Mouse (Mus musculus) thymus, postnatal 14 days (tissue): Measurements from ENCODE around the gene Rnf145.

Experiments used
- DNase-seq: peaks from one replicate; pipeline ENCODE4 v3.0.0; 2021

The Rnf145 gene

DNA sequence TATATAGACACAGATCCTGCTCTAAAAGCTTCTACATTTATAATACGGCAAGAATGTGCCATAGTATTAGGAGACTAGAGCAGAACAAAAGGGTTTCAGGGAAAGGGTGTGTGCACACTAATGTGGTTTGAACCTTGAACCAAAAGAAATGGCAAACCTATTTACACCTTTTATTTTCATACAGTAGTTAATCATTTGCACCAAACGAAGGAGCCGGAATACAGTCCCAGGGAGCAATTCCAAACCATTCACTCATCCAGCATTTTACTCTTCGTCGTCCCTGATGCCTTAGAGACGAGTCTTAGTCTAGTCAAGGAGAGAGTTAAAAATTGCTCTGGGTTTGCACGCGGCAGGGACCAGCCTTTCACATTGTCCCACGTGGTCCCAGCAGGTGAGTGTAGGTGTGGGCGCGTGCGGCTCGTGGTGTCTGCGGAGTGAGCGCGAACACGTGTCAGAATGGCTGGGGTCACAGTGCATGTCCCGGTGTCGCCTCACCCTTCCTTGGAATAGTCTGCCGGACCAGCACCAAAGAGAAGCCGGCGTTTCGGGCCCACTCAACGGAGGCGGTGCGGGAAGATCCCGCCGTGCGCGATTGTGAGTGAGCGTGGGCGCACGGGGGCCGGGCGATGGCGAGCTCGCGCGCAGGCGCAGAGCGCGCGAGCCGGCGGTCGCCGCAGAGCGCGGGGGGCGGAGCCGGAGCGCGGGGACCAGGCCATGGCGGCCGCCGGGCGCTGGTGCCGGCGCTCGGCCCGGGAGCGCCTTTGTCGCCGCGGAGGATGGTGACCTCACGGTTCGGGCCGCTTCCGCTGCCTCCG, at the start of gene Rnf145:
TSS of gene Rnf145 (plus strand) at position 684 of the 815 bp plus-strand sequence.
- DNase-seq: peak; percentile 80

DNA sequence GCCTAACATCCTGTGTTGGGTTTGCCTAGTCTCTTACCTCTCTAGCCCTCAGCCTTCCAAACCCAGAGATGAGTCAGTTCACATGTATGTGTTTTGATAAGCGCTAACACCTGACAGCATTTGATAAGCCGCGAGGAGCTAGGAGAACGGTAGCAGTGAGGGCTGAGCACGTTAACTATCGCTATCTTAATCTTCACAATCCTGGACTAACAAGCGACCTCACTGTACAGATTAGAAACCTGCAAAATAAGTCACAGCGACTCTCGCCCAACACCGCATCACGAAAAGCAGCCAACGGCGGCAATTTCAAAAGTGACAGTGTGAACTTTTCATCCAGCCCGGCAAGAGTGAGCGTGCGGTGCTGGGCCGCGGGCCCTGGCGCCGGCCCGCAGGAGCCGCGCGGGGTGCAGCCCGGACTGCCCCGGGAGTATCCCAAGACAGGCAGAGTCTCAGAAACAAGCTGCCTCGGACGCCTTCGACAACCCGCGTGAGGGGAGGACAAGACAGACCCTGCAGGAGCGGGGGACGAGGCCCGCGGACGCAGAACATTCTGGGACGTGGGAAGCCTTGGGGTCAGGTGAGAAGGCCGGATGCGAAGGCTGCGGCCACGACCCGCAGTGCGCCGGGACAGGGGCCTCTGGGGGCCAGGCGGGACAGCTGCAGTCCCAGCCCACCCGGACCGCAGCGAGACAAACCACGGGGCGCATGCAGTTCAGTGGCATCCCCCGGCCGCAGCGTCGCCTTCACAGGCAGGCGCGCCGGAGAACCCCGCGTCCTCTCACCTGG, 48.9 kb upstream of the Rnf145 start:
- no peak for DNase-seq

DNA sequence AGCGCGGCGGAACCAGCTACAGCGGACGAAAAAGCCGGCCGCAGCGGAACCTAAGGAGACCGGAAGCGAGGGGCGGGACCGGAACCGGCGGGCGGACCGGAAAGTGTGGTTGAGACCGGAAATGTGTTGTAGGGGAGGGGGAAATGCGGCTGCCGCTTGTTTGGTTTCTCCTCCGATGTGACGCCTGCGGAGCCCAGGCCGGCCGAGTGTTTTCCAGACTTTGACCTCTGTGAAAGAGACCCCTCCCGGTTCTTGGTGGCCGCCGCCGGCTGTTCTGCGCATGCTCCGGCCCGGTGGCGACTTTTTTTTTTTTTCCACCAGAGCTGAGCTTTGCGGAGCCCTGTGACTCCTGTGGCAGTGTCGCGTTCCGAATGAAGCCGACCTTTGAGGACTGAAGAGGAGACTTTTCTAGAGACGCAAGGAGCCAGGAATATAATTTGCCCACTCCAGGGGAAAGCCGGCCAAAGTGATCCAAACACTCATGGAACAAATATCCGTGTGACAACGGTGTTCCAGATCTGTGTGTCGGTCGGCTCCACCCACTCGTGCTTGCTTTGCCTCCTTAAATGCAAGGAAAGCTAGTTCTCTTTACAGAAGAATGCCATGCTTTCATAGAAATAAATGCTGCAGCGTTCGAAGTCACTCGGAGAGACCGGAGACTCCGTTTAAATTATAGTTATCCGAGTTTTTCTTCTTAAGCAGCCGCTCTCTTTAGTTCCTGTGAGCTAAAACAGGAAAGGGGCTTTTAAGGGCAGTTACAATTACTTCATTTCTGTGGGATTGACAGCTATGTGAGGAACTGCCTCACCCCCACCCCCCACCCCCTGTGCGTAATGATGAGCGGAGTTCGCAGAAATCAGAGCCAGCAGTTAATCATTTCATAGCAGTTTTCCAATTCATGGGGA, 48.1 kb upstream of the Rnf145 start, which contains the start of gene Ublcp1:
TSS of gene Ublcp1 (minus strand) at position 67 of the 905 bp plus-strand sequence.
- peak; percentile 94 for DNase-seq

DNA sequence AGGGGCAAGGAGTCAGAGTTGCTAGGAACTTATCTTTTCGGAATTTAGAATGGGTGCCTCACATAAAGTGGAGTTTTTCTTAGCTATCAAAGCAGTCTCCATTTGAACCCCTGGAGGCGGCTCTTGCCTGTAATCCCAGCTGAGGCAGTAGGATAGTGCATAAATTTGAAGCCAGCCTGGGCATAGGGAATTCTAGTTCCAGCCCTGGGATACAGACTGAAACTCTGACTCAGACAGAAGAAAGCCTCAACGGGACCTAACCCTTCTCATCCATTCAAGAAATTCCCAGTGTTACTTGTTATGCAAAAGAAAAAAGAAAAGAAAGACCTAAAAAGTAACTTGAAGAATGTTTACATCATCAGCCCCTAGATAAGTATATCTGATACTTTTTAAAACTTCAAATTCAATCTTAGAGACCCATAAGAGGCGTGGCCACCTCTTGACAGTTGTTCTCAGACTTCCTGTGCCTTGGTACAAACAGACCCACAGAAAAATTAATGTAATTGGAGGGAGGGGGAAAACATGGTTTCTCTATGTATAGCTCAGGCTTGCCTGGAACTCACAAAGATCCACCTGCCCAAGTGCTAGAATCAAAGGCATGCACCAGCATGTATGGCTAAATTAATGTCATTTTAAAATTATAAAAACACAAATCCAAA, 47.3 kb upstream of the Rnf145 start:
- DNase-seq: peak; percentile 55

DNA sequence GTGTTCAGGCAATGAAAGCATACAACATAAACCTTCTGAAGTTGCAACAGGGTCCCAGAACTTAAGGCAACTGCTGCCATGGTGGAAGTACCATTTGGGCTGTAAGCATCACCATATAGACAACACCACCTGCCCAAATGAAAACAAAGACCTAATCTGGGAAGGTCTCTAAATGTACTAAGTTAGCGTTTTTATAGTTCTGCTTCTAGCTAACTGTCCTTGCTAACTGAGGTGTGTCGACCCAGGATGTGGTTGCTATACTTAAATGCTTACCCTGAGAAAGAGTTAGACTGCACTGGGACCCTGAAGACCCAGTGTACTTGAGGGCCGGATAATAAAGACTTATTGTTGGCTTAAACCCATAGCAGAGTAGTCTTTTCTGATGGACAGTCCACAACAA, 43.3 kb upstream of the Rnf145 start:
- DNase-seq: peak; percentile 36

DNA sequence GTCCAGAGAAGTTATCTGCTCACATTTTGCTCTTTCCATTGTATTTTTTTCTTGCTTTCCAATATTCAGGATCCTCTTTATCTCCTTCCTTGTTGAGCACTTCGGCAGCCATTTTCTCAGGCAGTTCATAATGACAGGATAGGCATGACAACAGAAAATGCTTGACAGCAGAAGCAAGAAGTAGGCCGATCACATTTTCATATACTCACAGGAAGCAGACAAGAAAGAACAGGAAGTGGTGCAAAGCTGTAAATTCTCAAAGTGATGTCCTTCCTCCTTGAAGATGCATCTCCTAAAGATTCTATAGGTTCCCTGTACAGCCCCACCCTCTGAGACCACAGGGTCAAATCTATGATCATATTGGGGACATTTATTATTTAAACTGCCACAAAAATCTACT, 42.3 kb upstream of the Rnf145 start:
- peak; percentile 27 for DNase-seq

DNA sequence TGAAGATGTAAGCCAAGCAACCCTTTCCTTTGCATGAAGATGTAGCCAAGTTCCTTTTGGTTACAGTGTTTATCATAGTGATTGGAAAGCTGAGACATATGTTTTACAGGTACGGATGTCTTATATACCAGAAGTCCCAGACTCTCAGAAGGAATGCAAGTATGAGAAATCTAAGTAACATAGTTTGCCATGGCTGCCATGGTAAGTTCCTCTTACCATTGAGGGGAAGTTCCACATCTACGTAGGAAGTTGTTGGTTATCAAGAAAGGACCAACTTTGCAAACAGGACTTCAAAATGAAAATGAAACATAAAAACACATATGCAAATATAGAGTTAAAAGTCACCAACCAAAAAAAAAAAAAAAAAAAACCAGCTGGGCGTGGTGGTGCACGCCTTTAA, 40.4 kb upstream of the Rnf145 start:
- no peak for DNase-seq

DNA sequence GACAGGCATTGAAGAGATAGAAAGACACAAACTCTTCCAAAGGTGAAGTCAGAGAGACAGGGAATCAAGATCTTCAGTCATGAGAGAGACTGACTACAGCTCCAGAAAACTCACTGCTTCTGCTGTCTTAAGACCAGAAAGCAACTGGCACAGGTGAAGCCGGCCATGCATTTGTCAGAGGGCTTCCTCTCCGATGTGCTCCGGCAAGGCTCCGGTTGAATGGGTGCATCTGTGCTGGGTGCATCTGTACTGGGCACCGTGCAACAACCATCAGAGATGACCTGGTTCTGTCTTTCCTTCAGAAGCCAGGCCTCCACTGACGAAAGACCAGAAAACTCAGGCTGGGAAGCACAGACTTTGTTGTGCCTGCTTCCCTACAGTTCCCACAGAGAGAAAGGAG, 38.5 kb upstream of the Rnf145 start:
- DNase-seq: no peak

DNA sequence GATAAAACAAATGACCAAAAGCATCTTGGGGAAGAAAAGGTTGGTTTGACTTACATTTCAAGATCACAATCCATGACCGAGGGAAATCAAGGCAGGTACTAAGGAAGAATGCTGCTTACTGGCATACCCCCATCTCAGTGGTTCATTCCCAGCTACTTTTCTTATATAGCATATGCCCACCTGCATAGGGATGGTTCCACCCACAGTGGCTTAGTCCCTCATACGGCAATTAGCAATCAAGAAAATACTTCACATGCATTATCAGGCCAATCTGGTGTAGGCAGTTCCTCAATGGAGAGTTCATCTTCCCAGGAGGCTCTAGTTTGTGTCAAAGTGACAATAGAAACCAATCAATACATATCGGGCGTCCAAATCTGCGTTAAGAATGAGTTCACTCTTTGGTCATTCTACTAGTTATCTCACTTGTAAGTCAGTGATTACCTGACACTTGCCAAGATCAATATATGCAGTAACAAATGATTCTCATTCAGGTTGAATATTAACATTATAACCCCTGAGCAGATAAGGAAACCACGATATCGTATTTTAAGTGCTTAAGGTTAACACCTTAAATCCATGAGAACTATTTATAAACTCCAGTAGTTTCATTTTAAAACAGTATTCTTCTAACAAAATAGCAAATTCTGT, 33.6 kb upstream of the Rnf145 start:
- no peak for DNase-seq

DNA sequence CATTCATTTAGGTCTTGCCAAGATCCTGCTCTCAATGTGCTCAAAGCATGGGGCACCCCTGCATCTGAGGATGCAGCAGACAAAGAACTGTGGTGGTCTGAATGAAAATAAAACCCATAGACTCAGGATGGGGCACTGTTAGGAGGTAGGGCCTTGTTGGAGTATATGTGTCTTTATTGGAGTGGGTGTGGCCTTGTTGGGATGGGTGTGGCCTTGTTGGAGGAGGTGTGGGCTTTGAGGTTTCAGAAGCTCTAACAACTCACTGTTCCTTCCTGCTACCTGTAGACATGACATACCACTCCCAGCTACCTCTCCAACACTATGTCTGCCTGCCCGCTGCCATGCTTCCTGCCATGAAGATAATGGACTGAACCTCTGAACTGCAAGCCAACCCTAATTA, 29.6 kb upstream of the Rnf145 start:
- DNase-seq: no peak

DNA sequence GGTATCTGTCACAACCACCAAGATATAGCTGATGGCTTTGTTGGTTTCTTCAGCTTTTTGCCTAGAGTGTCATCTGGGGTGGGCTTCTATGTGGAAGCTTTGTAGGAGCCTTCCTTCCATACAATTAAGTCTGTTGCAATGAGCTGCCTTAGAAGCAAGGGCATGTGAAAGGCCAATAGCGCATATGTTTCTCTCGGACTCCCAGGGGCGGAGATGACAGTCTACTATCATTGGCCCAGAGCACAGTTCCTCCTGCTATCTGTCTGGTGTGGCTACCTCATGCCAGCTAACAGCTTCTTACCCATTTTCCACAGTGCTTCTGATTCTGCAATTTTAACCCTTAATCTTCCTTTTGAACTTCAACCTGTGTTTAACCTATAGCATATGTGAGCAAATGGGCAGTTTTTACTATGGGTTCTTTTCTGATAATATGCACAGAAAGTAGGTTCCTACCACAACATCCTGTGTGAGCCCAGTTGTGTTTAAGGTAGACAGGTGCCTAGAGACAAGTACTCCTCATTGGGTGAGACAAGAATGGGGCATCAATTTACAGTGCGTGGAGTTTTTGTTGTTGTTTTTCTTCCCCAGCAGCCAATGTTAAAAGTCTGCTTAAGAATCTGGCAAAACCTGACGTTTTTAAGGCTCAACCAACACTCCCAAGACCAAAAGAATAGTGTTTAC, 24.0 kb upstream of the Rnf145 start:
- peak; percentile 45 for DNase-seq

DNA sequence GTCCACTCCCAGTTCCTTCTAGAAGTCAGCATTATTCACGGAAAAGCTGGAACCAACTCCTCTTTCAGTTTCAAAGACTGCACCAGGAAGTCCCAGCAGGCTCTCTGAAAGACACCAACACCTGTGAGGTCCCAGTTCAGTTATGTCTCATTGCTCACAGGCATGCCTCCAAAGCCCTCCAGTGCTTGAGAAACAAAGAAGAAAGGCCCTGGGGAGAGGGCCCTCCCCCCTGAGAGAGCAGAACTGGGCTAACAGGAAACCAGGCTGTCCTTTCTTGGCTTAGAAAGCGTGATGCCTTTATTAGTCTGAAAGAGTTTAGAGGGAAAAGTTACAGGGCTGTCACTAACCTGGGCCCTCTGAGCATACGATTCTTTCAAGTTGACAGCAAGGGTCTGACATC, 22.5 kb upstream of the Rnf145 start:
- peak; percentile 87 for DNase-seq

DNA sequence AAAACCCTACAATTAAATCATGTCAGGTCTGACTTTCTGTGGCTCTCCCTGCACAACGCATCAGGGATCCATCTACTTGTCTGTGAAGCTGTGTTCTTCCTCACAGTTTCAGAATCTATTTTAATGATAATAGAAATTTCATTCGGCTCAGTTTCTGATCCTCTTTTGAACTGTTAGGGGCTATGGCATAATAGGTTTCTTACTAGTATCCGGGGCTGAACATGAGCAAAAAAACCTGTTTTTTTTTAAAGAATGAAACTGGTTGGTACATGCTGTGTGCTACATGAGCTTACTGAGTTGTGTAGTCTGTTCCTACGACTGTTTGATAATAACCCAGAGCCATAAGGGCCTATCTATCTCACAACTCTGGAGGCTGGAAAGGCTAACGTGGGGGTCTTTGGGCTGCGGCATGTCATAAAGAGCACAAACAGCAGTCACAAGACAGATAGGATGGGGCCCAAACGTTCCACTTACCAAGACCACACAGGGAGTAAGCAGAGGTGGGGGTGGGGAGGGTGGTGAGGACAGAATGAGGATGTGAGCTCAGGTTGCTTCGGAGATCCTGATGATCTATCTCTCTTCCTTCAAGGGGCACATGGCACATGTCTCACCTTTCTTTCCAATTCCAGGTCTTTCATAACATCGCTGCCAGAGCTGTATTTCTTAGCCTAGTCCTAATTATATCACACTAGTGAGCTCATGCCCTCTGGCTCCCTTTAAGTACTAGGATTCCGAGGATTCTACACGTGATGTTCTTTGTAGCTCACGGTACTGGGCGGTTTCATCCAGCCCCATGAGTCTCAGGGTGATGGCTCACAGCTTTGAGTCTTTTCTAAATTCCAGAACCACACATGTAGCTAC, 20.1 kb upstream of the Rnf145 start:
- no peak for DNase-seq

DNA sequence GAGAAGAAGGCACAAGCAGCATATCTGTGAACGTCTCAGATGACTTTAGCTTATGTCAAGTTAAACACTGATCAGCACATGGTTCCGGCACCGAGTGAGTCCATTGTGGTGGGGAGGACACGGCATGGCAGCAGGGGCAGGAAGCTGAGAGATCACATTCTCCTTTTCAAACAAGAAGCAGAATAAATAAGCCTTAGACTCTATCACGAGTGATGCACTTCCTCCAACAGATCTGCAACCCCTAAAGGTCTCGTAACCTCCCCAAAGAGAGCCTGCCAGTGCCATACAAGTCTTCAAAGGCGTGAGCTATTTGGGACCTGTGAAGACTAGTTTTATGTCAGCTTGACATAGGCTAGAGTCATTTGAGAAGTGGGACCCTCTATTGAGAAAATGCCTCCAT, 17.8 kb upstream of the Rnf145 start:
- DNase-seq: peak; percentile 26

DNA sequence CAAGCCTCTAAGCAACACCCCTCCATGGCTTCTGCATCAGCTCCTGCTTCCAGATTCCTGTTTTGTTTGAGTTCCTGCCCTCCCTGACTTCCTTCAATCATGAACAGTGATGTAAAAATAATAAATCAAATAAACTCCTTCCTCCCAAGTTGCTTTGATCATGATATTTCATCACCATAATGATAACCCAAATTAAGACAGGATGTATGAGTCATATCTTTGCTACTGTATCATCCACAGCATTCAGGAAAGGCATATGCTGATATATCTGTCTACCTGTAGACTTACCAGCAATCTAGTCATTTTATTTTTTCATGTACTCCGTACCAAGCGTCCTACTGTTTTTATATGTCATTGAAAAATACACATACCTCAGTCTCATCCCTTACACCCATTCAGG, 17.3 kb upstream of the Rnf145 start:
- DNase-seq: no peak

DNA sequence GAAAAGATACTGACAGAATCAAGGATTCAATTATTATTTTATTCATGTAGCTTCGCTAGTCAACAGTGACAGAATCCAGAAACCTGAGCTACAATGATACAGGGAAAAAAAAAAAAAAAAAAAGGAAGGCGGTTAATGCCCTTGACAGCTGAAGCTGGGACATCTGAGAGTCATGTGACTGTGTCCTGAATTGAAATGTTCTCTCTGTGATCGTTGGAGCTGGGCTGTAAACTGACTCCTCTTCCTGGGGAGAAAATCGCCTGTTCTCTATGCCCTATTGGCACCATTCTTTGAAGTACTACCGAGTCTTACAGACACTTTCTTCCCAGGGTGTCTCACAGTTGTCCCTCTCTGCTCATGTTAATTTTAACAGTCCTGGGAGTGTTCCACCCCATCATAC, 15.8 kb upstream of the Rnf145 start:
- no peak for DNase-seq

DNA sequence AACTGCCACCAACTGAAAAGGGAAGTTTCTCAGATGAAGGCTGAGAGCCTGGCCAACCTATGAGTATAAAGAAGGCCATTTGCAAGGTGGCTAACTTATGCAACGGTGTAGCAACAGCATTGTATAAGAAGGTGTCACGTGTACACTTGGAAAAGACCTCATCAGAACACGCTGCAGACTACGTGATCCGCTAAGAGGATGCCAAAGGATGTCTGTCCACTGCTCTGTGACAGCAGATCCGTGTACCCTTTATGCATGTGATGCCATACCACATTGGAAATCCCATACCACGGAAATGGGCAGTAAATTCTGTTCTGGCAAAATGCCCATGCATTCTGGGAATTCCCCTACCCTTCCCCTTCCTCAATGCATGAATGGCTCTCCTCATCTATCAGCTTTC, 14.6 kb upstream of the Rnf145 start:
- no peak for DNase-seq

DNA sequence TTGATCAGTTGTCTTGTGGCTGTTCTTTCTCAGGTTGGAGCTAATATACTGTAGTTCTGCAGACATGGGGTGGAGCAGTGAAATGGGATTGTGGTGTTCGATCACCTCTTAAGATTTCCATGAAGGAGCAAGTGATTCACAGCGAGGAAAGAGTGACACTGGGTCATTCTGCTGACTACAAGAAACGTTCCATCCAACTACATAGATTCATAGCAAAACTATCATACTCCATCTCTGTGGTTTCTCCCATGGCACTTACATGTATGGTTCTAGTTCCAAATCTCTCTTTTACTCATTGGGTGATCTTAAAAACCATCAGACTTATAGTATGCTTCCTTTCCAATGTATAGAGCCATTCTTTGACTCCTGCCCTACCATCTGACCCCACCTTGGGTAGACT, 14.0 kb upstream of the Rnf145 start:
- DNase-seq: no peak

DNA sequence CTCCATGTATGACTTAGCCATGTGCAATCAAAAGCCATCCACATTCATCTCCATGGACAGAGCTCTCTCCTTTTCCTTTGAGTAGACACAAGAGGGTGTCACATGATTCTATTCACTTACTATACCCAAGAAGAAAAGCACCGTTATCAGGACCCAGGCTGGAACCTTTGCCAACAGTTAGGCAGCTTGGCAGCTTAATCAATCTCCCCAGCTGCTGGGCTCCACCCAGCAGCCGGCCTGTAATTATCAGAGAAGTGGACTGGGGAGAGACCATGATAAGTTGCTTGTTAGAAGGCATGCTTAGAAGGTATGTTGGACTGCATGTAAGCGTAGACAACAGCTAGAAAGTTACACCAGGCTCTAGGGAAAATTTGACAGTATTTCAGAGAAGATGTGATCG, 9.9 kb upstream of the Rnf145 start:
- DNase-seq: no peak

DNA sequence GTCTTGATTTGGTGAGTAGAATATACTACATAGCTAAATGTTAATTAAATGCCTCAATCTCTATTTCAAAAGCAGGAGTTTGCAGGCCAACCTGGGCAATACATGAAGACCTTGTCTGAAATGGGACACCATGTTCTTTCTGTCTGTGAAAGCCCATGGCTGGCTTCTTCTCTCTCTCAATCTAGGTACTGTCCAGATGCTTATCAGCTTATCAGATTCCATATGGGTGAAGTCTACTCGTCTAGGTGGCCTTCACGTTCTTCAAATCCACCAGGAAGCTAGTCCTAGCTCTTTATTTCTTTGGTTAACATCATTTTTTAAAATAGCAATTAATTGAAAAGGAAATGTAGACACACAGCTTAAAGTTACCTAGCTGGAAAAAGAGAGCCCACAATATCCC, 8.9 kb upstream of the Rnf145 start:
- DNase-seq: no peak

DNA sequence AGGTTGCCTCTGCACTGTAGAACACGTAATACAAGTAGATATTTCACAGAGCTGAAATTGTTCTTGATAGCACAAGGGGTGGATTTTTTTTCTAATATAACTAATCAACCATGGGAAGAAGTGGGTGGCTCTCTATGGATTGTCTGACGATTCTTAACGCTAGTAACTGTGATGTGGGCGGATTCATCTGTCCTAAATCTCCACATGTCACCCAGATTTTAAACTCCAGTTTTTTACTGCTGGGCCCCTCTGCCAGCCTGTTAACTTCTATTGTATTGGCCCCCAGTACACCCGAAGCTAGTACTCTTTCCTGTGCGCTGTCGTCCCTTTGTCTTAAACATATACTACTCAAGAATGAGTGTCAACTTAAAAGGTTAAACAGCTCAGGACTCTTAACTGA, 8.4 kb upstream of the Rnf145 start:
- DNase-seq: no peak
